Mouse (Mus musculus) right cerebral cortex, postnatal 36 days (tissue): ENCODE measurements around the gene Clca3b.
"Not testable (repeated sequence)": the region's sequence is repeated elsewhere in the genome, so short reads cannot be mapped to it uniquely, and the experiment has no call there.

ENCODE experiments used
- DNase-seq, 2 experiments: peaks; one replicate each; pipeline ENCODE4 v3.0.0; 2022; ENCODE audit warnings: low spot score in 2 of 2, mixed read lengths in 1 of 2

The Clca3b gene

GRCm38 (mm10) chr3:144849014-144849556, at the start of gene Clca3b:
Clca3b (minus strand) TSS chr3:144849357.
- not testable (repeated sequence) for DNase-seq

GRCm38 (mm10) chr3:144897042-144897678, 48.0 kb upstream of the Clca3b start:
- DNase-seq, result no peak

- no peak for DNase-seq
These were observed 41.1 kb upstream of the Clca3b start for GRCm38 (mm10) chr3:144890246-144890758.

GRCm38 (mm10) chr3:144886957-144887356, 37.8 kb upstream of the Clca3b start:
- DNase-seq, result no peak

GRCm38 (mm10) chr3:144872012-144872411, 22.9 kb upstream of the Clca3b start:
- DNase-seq, result not testable (repeated sequence)

- DNase-seq, result no peak
These were observed 427 bp upstream of the Clca3b start for GRCm38 (mm10) chr3:144849584-144849983.

GRCm38 (mm10) chr3:144827257-144827656, 21.9 kb downstream of the Clca3b start:
- DNase-seq, result no peak

GRCm38 (mm10) chr3:144825151-144825550, 24.0 kb downstream of the Clca3b start:
- DNase-seq, result peak; percentile 69 to 78

GRCm38 (mm10) chr3:144823331-144823730, 25.8 kb downstream of the Clca3b start:
- no peak for DNase-seq

- no peak for DNase-seq
These were observed 28.5 kb downstream of the Clca3b start for GRCm38 (mm10) chr3:144820632-144821031.

GRCm38 (mm10) chr3:144819219-144819618, 29.9 kb downstream of the Clca3b start, which contains the start of gene Clca3a2:
Clca3a2 (minus strand) TSS chr3:144819494.
- not testable (repeated sequence) for DNase-seq

- not testable (repeated sequence) for DNase-seq
These were observed 35.8 kb downstream of the Clca3b start for GRCm38 (mm10) chr3:144813336-144813735.

- DNase-seq, result no peak
These were observed 37.3 kb downstream of the Clca3b start for GRCm38 (mm10) chr3:144811821-144812220.

GRCm38 (mm10) chr3:144808153-144808925, 40.8 kb downstream of the Clca3b start:
- DNase-seq, result not testable (repeated sequence)

- DNase-seq, result not testable (repeated sequence)
These were observed 42.5 kb downstream of the Clca3b start for GRCm38 (mm10) chr3:144806626-144807025.

- DNase-seq, result no peak
These were observed 47.3 kb downstream of the Clca3b start for GRCm38 (mm10) chr3:144801861-144802260.

GRCm38 (mm10) chr3:144785181-144786148, 63.7 kb downstream of the Clca3b start:
- DNase-seq, result no peak
